ENCODE assay signal across 25 mouse cellular contexts in genomic region chr6:30676506-30676905, GRCm38 (mm10). TPM values are rescaled to one million over a fixed set of nuclear protein-coding genes. Genes with fewer than 3 reads are reported as not detected.
A peak's percentile ranks its signal among the peaks of the same experiment; 100 is the strongest.
DNase-seq lines count a peak whose midpoint lies in the region; ATAC-seq and TF ChIP-seq lines count a peak whose summit lies in the region.
"Had no signal": no experiment of that assay in that cellular context is flagged by ENCODE, and none has a peak within 500 bp of the region (broad histone marks: within the 10 kb centered on the region; RNA-seq: fewer than 3 reads in every experiment).

No protein-coding gene starts in this region.

- no peak for TF ChIP-seq CTCF in forebrain, postnatal 0 days (IDR thresholded peaks at IDR 0.05; ENCODE audit: low read depth)

- peak overlapping the region; percentile 92; the same call in 1 of the 2 replicates for H3K27ac ChIP-seq in forebrain, embryonic 15.5 days (replicated peaks)
- no peak overlapping the region for H3K27ac ChIP-seq in forebrain, postnatal 0 days (ENCODE audit: low read depth, low read length)
- no peak overlapping the region for H3K27ac ChIP-seq in liver, embryonic 13.5 days
- no peak overlapping the region for H3K27ac ChIP-seq in liver, embryonic 12.5 days
- H3K27ac ChIP-seq in limb, embryonic 11.5 days (replicated peaks; ENCODE audit: low read depth, low read length), result 0 out of 2 replicates have a peak overlapping the region, but pooled peaks have one; percentile 99
- H3K27ac ChIP-seq: liver, embryonic 14.5 days had no signal

- WGBS in forebrain, embryonic 15.5 days, result 73% methylated on average over 6 of the region's 6 CpGs
- WGBS in forebrain, postnatal 0 days, result 79% methylated on average over 6 of the region's 6 CpGs
- 42% methylated on average over 6 of the region's 6 CpGs for WGBS in liver, embryonic 13.5 days (ENCODE audit: insufficient replicate concordance)
- WGBS in liver, embryonic 12.5 days (ENCODE audit: insufficient replicate concordance), result 52% methylated on average over 6 of the region's 6 CpGs
- 82% methylated on average over 6 of the region's 6 CpGs for WGBS in limb, embryonic 11.5 days

- no peak overlapping the region for H3K4me2 ChIP-seq in forebrain, embryonic 15.5 days (replicated peaks)
- no peak overlapping the region for H3K4me2 ChIP-seq in forebrain, postnatal 0 days (ENCODE audit: low read depth)
- H3K4me2 ChIP-seq in liver, embryonic 13.5 days, result no peak overlapping the region
- H3K4me2 ChIP-seq in liver, embryonic 12.5 days, result no peak overlapping the region
- H3K4me2 ChIP-seq in limb, embryonic 11.5 days (ENCODE audit: low read depth, severe bottlenecking), result no peak overlapping the region
- H3K4me2 ChIP-seq: intestine, embryonic 15.5 days; stomach, embryonic 15.5 days had no signal

- no peak overlapping the region for H3K9ac ChIP-seq in forebrain, embryonic 15.5 days (replicated peaks)
- H3K9ac ChIP-seq in forebrain, postnatal 0 days, result no peak overlapping the region
- no peak overlapping the region for H3K9ac ChIP-seq in liver, embryonic 13.5 days
- H3K9ac ChIP-seq in liver, embryonic 12.5 days, result no peak overlapping the region; the same call in 1 of the 2 replicates
- no peak overlapping the region for H3K9ac ChIP-seq in limb, embryonic 11.5 days (ENCODE audit: low read length)
- H3K9ac ChIP-seq: intestine, embryonic 15.5 days; liver, embryonic 14.5 days; stomach, embryonic 15.5 days had no signal

- H3K36me3 ChIP-seq in forebrain, embryonic 15.5 days, result no peaks in the 10 kb centered on the region
- no peaks in the 10 kb centered on the region for H3K36me3 ChIP-seq in forebrain, postnatal 0 days (ENCODE audit: insufficient read depth)
- H3K36me3 ChIP-seq in liver, embryonic 13.5 days, result no peaks in the 10 kb centered on the region
- H3K36me3 ChIP-seq in liver, embryonic 12.5 days, result no peaks in the 10 kb centered on the region
- H3K36me3 ChIP-seq in limb, embryonic 11.5 days (ENCODE audit: control insufficient read depth, insufficient read depth, low read length), result no peaks in the 10 kb centered on the region
- H3K36me3 ChIP-seq: intestine, embryonic 15.5 days; stomach, embryonic 15.5 days had no signal

- no peaks in the 10 kb centered on the region for H3K27me3 ChIP-seq in forebrain, embryonic 15.5 days
- H3K27me3 ChIP-seq in forebrain, postnatal 0 days (ENCODE audit: insufficient read depth, low read length), result no peaks in the 10 kb centered on the region
- H3K27me3 ChIP-seq in liver, embryonic 13.5 days, result no peaks in the 10 kb centered on the region
- no peaks in the 10 kb centered on the region for H3K27me3 ChIP-seq in liver, embryonic 12.5 days (replicated peaks)
- no peaks in the 10 kb centered on the region for H3K27me3 ChIP-seq in limb, embryonic 11.5 days (ENCODE audit: control insufficient read depth, insufficient read depth, low read length)
- H3K27me3 ChIP-seq: intestine, embryonic 15.5 days; megakaryocyte, embryonic 14.5 days; stomach, embryonic 15.5 days had no signal

- H3K9me3 ChIP-seq in forebrain, embryonic 15.5 days, result no peaks in the 10 kb centered on the region
- no peaks in the 10 kb centered on the region for H3K9me3 ChIP-seq in forebrain, postnatal 0 days (ENCODE audit: low read length)
- no peaks in the 10 kb centered on the region for H3K9me3 ChIP-seq in liver, embryonic 13.5 days (replicated peaks)
- H3K9me3 ChIP-seq in liver, embryonic 12.5 days (replicated peaks), result no peaks in the 10 kb centered on the region
- H3K9me3 ChIP-seq in limb, embryonic 11.5 days (ENCODE audit: control insufficient read depth, low read length), result no peaks in the 10 kb centered on the region
- H3K9me3 ChIP-seq: intestine, embryonic 15.5 days; megakaryocyte, embryonic 14.5 days; stomach, embryonic 15.5 days had no signal

- H3K4me3 ChIP-seq in forebrain, embryonic 15.5 days, result no peak overlapping the region
- no peak overlapping the region for H3K4me3 ChIP-seq in forebrain, postnatal 0 days (ENCODE audit: low read depth, low read length)
- H3K4me3 ChIP-seq in liver, embryonic 13.5 days (replicated peaks), result no peak overlapping the region
- no peak overlapping the region for H3K4me3 ChIP-seq in liver, embryonic 12.5 days
- no peak overlapping the region for H3K4me3 ChIP-seq in limb, embryonic 11.5 days (ENCODE audit: low read depth, low read length)
- H3K4me3 ChIP-seq: intestine, embryonic 15.5 days; megakaryocyte, embryonic 14.5 days; stomach, embryonic 15.5 days had no signal

- ATAC-seq in forebrain, embryonic 15.5 days (replicated peaks), result no peak
- no peak for ATAC-seq in forebrain, postnatal 0 days
- peak; percentile 63 for ATAC-seq in liver, embryonic 13.5 days (ENCODE audit: low read depth)
- no peak for ATAC-seq in liver, embryonic 12.5 days
- ATAC-seq in limb, embryonic 11.5 days (ENCODE audit: insufficient number of reproducible peaks, low FRiP score, low TSS enrichment, low read depth), result no peak
- ATAC-seq in megakaryocyte-erythroid progenitor cell, adult 5-6 weeks (replicated peaks; ENCODE audit: low FRiP score, low TSS enrichment, poor library complexity, severe bottlenecking), result peak; percentile 86
- ATAC-seq: activated CD4-positive, CD25-positive, alpha-beta regulatory T cell, adult 4 months; CD4-positive, CD25-positive, alpha-beta regulatory T cell, adult 4 months; intestine, embryonic 15.5 days; midbrain, embryonic 16.5 days had no signal

- DNase-seq in forebrain, postnatal 0 days, result no peak
- no peak for DNase-seq in liver, embryonic 13.5 days
- no peak for DNase-seq in limb, embryonic 11.5 days (ENCODE audit: low spot score)
- no peak for DNase-seq in adrenal gland, adult 18-20 months (ENCODE audit: low spot score in 2 of 2)
- DNase-seq in embryo, embryonic 9.5 days (ENCODE audit: extremely low spot score), result no peak
- DNase-seq: cerebellum, adult 2 months; cerebellum, postnatal 36 days; gastrocnemius, postnatal 14 days; heart, postnatal 10 days; kidney, postnatal 4 days; lung, postnatal 10 days; thymus, adult 18-20 months had no signal

- peaks cover 46% of the 10 kb centered on the region for H3K4me1 ChIP-seq in forebrain, embryonic 15.5 days
- peaks cover 29% of the 10 kb centered on the region for H3K4me1 ChIP-seq in forebrain, postnatal 0 days (ENCODE audit: insufficient read depth)
- H3K4me1 ChIP-seq in liver, embryonic 13.5 days (replicated peaks), result peaks cover 39% of the 10 kb centered on the region
- H3K4me1 ChIP-seq in liver, embryonic 12.5 days, result peaks cover 44% of the 10 kb centered on the region
- peaks cover 53% of the 10 kb centered on the region for H3K4me1 ChIP-seq in limb, embryonic 11.5 days (ENCODE audit: control insufficient read depth, insufficient read depth, low read length)

RNA-seq across cellular contexts. Expression of gene Cep41, which starts 17.0 kb away (rescaled TPM):
- 14.9 and 17.3 TPM in 2 replicates for polyA plus RNA-seq in forebrain, embryonic 15.5 days (2015; fragmentation: Nextera tagmentation; extraction: Ambion mirVana)
- 10.2 and 14.1 TPM in 2 replicates for total RNA-seq in forebrain, postnatal 0 days (2014; rRNA removed)
- 8.8 and 10.6 TPM in 2 replicates for polyA plus RNA-seq in forebrain, postnatal 0 days (2015; fragmentation: Nextera tagmentation; extraction: Ambion mirVana)
- polyA plus RNA-seq in liver, embryonic 13.5 days (2015; fragmentation: Nextera tagmentation; extraction: Ambion mirVana), result 5.2 and 7.3 TPM in 2 replicates
- 5.6 and 6.1 TPM in 2 replicates for polyA plus RNA-seq in liver, embryonic 12.5 days (2016; fragmentation: Nextera tagmentation; extraction: Ambion mirVana)
- polyA plus RNA-seq in limb, embryonic 11.5 days (2014; fragmentation: Nextera tagmentation; extraction: Ambion mirVana), result 43.2 and 48.9 TPM in 2 replicates
- total RNA-seq in megakaryocyte-erythroid progenitor cell, adult 5-6 weeks (2014; fragmentation: Nextera tagmentation), result 17.9 and 22.2 TPM in 2 replicates
- total RNA-seq in megakaryocyte-erythroid progenitor cell, adult 5-6 weeks (2017), result 11.7 and 12.0 TPM in 2 replicates
- total RNA-seq in adrenal gland, adult 18-20 months (2021), result 1 to 10 TPM; 6.1 to 7.3 TPM

RNA-seq across cellular contexts. Expression of gene Cpa1, which starts 37.5 kb away (rescaled TPM):
- 0.48 and 0.61 TPM in 2 replicates for polyA plus RNA-seq in forebrain, embryonic 15.5 days (2015; fragmentation: Nextera tagmentation; extraction: Ambion mirVana)
- 1.1 TPM in 1 of 2 replicates, not detected in the other for total RNA-seq in forebrain, postnatal 0 days (2014; rRNA removed)
- 0.29 and 0.69 TPM in 2 replicates for polyA plus RNA-seq in forebrain, postnatal 0 days (2015; fragmentation: Nextera tagmentation; extraction: Ambion mirVana)
- polyA plus RNA-seq in liver, embryonic 13.5 days (2015; fragmentation: Nextera tagmentation; extraction: Ambion mirVana), result 0.52 and 1.4 TPM in 2 replicates
- 0.54 and 0.91 TPM in 2 replicates for polyA plus RNA-seq in liver, embryonic 12.5 days (2016; fragmentation: Nextera tagmentation; extraction: Ambion mirVana)
- 0.27 TPM in 1 of 2 replicates, not detected in the other for polyA plus RNA-seq in limb, embryonic 11.5 days (2014; fragmentation: Nextera tagmentation; extraction: Ambion mirVana)
- not detected in 2 replicates for total RNA-seq in megakaryocyte-erythroid progenitor cell, adult 5-6 weeks (2014; fragmentation: Nextera tagmentation)
- total RNA-seq in megakaryocyte-erythroid progenitor cell, adult 5-6 weeks (2017), result not detected in 2 replicates
- not detected for total RNA-seq in adrenal gland, adult 18-20 months (2021)
- total RNA-seq: ES-E14; gastrocnemius, postnatal 14 days; layer of hippocampus, postnatal 25 days; left cerebral cortex, postnatal 10 days had no signal
- polyA plus RNA-seq: activated CD4-positive, CD25-positive, alpha-beta regulatory T cell, adult 4 months; CD4-positive, CD25-positive, alpha-beta regulatory T cell, adult 4 months; cerebellum, adult 2 months had no signal

RNA-seq across cellular contexts. Expression of gene Mest, which starts 46.8 kb away (rescaled TPM):
- 313 and 315 TPM in 2 replicates for polyA plus RNA-seq in forebrain, embryonic 15.5 days (2015; fragmentation: Nextera tagmentation; extraction: Ambion mirVana)
- total RNA-seq in forebrain, postnatal 0 days (2014; rRNA removed), result 127 and 212 TPM in 2 replicates
- polyA plus RNA-seq in forebrain, postnatal 0 days (2015; fragmentation: Nextera tagmentation; extraction: Ambion mirVana), result 90.4 and 146 TPM in 2 replicates
- polyA plus RNA-seq in liver, embryonic 13.5 days (2015; fragmentation: Nextera tagmentation; extraction: Ambion mirVana), result 185 and 233 TPM in 2 replicates
- polyA plus RNA-seq in liver, embryonic 12.5 days (2016; fragmentation: Nextera tagmentation; extraction: Ambion mirVana), result 372 and 384 TPM in 2 replicates
- 2,834 and 2,987 TPM in 2 replicates for polyA plus RNA-seq in limb, embryonic 11.5 days (2014; fragmentation: Nextera tagmentation; extraction: Ambion mirVana)
- not detected in 2 replicates for total RNA-seq in megakaryocyte-erythroid progenitor cell, adult 5-6 weeks (2014; fragmentation: Nextera tagmentation)
- total RNA-seq in megakaryocyte-erythroid progenitor cell, adult 5-6 weeks (2017), result 0.94 TPM in 1 of 2 replicates, not detected in the other
- 10 to 100 TPM; 27.9 to 28.8 TPM for total RNA-seq in adrenal gland, adult 18-20 months (2021)

Comparison
In these comparisons a context has a peak if more than half of its experiments do, and no peak if none do; other contexts are left out.
1. ATAC-seq: peak in liver, embryonic 13.5 days (single experiment) and megakaryocyte-erythroid progenitor cell, adult 5-6 weeks (single experiment); none in forebrain, embryonic 15.5 days (single experiment), forebrain, postnatal 0 days (single experiment), liver, embryonic 12.5 days (single experiment) and limb, embryonic 11.5 days (single experiment).
2. H3K27ac ChIP-seq: peak in forebrain, embryonic 15.5 days (single experiment) and limb, embryonic 11.5 days (single experiment); none in forebrain, postnatal 0 days (single experiment), liver, embryonic 13.5 days (single experiment) and liver, embryonic 12.5 days (single experiment).